Mouse (Mus musculus): ENCODE results near the gene Akap9. TPM values are rescaled to one million over a fixed set of nuclear protein-coding genes. Genes with fewer than 3 reads are reported as not detected.

The Akap9 gene
- 37.4 TPM for polyA plus RNA-seq (2015; fragmentation: Illumina TruSeq; extraction: RNeasy Lipid Tissue Mini Kit (QIAGEN cat#74804); ENCODE audit: insufficient read depth, low replicate concordance)

DNA sequence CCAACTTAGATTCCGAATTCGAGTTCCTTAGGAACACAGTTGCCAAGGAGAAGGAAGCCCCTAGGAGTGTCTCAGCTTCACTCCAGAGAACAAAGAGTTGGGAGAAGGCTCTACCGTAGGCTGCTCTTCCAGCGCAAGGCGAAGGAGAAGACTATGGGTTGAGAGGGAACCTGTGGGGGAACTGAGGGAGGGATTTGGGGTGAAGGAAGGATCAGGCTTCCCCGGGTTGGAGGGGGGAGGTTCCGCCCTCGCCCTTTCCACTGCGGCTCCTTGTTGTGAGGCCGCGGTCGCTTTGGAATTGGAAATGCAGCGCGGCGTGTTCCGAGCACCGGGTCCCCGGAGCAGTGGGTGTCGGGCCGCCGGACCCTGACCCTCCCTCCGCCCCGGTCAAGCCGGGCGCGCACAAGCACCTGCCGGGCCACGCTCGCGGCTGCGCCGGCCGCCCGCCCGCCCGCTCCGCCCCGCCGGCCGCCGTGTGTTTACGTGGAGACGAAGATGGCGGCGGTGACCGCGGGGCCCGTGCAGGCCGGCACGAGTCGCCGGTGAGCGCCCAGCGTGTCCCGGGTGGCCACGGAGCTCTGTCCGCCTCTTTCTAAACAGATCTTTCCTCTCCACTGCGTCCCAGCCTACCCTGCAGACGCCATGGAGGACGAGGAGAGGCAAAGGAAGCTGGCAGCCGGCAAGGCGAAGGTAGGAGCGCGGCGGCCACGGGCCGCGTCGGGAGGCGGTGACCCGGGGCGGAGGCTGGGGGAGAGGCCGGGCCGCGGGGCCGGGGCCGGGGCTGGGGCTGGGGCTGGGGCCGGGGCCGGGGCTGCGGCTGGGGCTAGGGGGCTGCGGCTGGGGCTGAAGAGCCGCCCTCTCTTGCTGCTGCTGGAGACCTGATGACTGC is at the start of gene Akap9:
Akap9 (plus strand) TSS at position 254 of the 889 bp plus-strand sequence.

DNA sequence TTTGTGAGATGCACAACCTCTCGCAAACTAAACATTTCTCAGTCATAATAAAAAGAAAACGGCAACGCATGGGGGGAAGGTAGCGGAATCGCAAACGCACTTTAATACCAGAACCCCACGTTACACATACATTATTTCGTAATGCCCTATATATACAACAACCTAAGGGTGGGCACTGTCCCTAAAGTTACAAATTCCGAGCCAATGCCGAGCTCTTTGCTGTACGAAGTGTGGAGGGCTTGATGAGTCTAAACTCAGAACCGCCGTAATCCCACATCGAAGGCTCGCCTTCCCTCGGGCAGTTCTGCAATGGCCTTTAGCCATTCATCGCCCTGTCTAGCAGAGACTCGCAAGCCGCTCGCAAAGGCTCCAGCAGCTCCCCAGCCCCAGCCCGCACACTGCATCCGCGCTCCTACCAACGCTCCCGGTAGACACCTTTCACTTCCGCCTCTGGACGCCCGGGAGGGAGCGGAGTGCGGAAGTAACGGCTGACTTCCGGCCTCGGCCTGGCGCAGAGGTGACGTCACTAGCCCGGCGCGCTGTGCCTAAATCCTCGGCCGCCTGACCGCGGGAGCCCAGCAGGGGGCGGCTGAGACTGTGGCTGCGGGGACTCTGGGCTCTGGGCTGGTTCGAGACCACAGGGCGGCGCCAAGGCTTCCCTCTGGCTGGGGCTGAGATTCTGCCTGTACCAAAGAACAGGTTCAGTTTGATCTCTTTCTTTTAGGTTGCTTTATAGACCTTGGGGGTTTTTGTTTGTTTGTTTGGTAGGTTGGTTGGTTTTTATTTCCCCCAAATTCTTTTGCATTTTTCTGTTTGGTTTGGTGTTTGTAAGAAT is 34.2 kb upstream of the Akap9 start, which contains the start of gene Mterf1a:
Mterf1a (minus strand) TSS at position 475 of the 835 bp plus-strand sequence.

DNA sequence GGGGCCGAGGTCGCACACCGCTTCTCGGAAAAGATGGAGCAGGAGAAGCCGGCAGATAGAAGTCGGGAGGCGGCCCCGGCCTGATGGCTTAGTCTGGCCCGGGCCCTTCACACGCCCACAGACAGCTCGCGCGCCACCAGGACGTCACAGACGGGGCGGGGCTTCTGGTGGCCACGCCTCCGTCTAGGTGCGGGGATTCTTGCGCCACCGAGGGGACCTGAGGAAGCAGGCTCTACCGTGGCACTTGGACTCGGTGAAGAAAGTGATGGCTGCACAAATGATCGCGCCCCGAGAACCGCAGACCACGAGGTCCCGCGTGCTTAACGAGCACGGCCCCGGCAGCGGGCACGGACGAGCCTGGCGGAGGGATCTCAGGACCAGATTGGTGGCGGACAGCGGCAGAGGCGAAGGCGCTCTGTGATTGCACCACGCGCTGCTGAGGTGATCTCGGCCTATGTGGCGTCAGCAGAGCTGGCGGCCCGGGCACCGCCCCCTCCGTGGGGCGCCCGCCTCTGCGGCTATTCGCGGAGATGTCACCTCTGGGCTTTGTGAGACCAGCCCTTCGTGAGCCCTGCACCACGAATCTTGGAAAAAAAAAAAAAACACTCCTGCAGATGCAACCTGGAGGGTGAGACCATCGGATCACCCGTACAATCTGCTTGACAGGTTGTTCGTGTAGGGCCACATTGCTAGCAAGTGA is 176.6 kb downstream of the Akap9 start, which contains the start of gene Cyp51:
Cyp51 (minus strand) TSS at position 406 of the 700 bp plus-strand sequence.

Other genes starting within 250 kb of the Akap9 start
- 34.6 TPM for gene Ankib1, start 125.1 kb upstream of the Akap9 start, polyA plus RNA-seq (2015; fragmentation: Illumina TruSeq; extraction: RNeasy Lipid Tissue Mini Kit (QIAGEN cat#74804); ENCODE audit: insufficient read depth, low replicate concordance)
- 95.5 TPM for gene Krit1, start 124.9 kb upstream of the Akap9 start, polyA plus RNA-seq (2015; fragmentation: Illumina TruSeq; extraction: RNeasy Lipid Tissue Mini Kit (QIAGEN cat#74804); ENCODE audit: insufficient read depth, low replicate concordance)
- not detected for gene Lrrd1, start 82.9 kb upstream of the Akap9 start, polyA plus RNA-seq (2015; fragmentation: Illumina TruSeq; extraction: RNeasy Lipid Tissue Mini Kit (QIAGEN cat#74804); ENCODE audit: insufficient read depth, low replicate concordance)
- 20.9 TPM for gene Mterf1a, start 34.1 kb upstream of the Akap9 start, polyA plus RNA-seq (2015; fragmentation: Illumina TruSeq; extraction: RNeasy Lipid Tissue Mini Kit (QIAGEN cat#74804); ENCODE audit: insufficient read depth, low replicate concordance)
- 24.1 TPM for gene Cyp51, start 176.7 kb downstream of the Akap9 start, polyA plus RNA-seq (2015; fragmentation: Illumina TruSeq; extraction: RNeasy Lipid Tissue Mini Kit (QIAGEN cat#74804); ENCODE audit: insufficient read depth, low replicate concordance)